Mouse (Mus musculus) kidney, postnatal 10 days (tissue): Measurements from ENCODE around the gene C2cd5.

Source experiments
- DNase-seq: peaks from one replicate; pipeline ENCODE4 v3.0.0; 2021; ENCODE audit warnings: mixed read lengths

Gene C2cd5

DNA sequence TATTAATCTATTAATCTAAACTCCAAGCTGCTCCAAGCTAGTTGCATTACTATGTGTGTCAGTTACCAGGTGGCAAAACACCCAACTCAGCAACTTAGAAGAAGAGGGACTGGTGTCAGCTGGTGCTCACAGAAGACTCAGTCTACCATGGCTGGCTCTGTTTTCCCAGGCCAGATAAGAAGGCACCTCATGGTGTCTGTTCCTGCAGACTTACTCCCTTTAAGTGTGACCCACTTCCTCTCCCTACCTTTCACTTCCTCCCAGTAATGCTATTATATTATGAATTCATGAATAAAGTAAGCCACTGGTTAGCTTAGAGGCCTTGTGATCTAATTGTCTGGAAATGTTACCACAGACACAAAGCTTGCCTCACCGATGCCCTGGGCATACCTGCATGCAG, 132.5 kb downstream of the C2cd5 start:
- no peak for DNase-seq

DNA sequence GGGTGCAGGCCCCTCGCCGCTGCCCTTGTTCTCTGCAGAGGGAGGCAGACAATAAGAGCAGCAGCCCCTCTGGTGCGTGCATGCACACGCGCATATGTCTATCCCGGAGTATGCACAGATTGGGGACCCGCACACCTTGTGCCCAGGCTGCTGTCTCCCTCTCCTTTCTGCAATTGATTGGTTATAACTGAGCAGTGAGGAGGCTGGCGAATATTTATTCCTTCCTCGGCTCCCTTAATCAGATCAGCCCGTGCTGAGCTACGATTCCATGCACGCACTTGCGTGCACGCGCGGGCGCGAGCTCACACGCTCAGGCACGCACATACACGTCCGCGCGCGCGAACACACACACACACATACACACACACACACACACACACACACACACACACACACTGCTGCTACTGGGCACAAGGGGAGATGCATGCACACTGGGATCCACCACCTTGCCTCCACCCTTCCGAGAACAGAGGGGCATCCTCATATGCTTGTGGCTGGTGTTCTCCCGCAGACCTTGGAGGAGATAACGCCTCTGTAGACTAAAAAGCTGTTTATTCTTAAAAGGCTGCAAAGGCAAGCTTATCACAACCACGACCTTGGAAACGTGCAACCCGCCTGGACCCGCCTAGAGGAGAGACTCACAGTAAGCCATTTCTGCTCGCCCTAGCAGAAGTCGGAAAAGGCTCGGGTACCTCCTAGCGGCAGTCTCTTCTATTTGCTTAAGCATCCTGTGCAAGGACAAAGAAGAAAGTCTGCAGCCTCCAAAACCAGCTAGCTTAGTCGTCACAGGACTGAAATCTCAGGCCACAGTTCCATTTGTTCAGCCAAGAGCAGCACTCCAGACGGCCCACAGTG, 135.2 kb downstream of the C2cd5 start:
- peak; percentile 87 for DNase-seq

DNA sequence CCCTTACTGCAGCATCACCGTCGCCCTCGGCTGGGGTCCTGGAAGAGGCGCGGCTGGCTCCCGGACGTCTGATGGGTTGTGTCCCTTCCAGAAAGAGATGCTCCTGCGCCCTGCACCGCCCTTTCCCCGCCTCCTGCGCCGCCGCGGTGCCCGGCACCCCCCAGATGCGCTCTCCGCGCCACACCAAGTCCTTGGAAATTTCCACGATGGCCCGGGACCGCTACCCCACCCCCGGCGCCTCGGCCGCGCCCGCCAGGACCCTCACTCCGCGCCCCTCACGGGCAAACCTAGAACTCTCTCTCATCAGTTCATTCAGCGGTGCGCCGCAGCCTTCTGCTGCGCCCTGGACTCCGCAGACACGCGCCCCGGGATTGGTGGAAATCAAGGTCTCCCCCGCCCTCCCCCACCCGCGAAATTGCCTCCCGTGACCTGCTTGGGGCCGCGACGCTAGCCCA, 135.8 kb downstream of the C2cd5 start, which contains the start of gene St8sia1:
St8sia1 (minus strand) TSS at position 377 of the 455 bp plus-strand sequence.
- no peak for DNase-seq

DNA sequence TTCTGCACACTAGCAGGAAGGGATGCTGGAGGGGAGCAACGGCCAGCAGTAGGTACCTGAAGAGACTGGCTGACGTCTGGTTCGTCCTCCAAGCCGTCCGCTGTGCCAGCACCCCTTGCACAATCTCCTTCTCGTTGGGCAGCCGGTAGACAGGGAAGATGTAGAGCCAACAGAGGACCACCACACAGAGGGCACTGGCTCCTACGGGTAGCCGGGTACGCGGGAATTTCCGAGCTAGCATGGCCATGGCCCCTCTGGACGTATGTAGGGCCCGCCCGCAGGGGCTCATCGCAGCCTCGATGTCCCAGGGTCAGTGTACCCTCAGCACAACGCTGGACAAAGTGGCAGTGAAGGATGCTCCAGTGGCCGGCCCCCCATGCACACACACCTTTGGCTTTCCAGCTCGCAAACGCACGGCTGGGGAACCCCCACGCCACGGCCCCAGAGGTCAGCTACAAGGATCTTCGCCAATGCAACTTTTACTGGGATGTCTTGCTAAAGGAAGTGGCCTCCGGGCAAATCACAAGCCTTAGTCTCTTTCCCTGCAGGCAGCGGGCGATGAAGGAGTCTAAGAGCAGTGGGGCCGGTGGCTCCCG, 136.4 kb downstream of the C2cd5 start:
- peak; percentile 61 for DNase-seq

- DNase-seq = no peak
Observed at GRCm38 (mm10) chr6:142962881-142963280, 137.1 kb downstream of the C2cd5 start.

DNA sequence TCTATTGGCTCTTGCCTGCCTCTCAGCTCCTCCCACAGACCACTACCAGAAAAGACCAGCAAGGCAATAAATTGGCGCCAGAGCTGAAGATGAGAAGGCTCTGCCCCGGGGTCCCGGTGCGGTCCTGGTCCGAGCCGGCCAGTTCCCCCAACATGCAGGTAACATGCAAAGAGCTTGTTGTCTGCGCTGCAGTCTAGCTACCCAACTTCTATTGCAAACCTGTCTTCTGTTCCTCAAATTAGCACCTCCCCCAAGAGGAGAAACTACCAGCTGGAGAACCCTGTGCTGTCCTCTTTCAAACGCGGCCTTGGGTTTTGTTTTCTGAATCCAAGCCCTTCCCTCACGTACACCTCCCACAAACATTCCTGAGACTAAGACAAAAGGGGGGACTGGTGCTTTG, 137.5 kb downstream of the C2cd5 start:
- DNase-seq = no peak

DNA sequence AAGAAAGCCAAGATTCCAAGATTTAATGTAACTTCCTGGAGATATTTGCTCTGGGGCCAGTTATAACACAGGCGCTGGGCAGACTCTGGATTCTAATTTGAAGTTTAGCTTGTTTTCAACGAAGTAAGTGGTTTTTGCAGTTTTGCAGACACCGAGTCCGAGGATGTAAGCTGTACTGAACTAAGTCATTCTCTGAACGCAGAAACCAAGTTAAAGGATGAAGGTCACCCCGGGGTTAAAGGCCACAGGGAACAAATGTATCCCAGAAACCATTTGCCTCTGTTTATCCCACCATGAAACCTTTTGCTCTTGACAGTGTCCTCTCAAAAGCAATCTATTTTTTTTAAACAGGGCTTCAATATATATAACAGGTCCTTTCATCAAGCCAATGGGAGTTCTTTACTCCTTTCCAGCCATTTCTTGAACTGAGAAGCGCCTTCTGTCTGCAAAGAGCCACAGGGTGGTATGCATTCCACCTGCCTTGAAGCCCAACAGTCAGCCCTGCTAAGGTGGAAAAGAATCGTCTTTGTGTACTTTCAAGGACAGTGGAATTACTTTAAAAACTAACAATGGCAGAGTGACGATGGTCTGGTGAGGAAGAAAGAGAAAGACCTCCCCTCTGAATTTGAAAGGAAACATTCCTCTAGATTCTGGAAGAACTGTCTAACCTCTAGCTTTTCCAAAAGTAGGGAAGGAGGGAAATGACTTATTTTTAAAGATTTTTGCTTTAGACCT, 138.1 kb downstream of the C2cd5 start:
- no peak for DNase-seq
